Mouse (Mus musculus): ENCODE data around the gene Lpar6. TPM values are rescaled to one million over a fixed set of nuclear protein-coding genes. Genes with fewer than 3 reads are reported as not detected.

Gene Lpar6
- polyA plus RNA-seq, 1 experiment from 2014 or later, result 12.9 TPM

DNA sequence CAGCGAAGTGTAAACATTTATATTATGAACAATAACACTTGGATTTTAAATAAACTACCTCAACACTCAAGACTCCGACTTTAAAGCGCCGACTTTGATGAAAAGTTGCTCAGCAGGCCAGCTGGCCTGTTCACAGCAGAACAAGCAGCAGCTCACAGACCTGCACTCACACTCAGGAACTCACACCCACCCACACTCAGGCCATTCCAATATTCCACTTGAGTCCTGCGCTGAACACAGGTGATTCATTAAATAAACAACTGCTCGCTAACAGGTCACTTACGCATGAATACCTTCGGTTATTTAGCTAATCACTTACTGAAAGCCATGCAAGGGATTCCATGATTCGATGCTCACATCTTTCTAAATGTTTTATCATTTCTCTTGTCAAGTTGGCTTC, 24.5 kb downstream of the Lpar6 start:
- H3K4me1 ChIP-seq, result no peaks in the 10 kb centered on the region
- peaks cover 11% of the 10 kb centered on the region; the same call in 1 of the 2 replicates for H3K9me3 ChIP-seq (replicated peaks)
- H3K9ac ChIP-seq, result no peak overlapping the region
- no peak overlapping the region for H3K4me2 ChIP-seq (replicated peaks)
- ATAC-seq (ENCODE audit: low FRiP score), result no peak
- 96% methylated on average over 9 of the region's 9 CpGs for WGBS
- peaks cover 24% of the 10 kb centered on the region for H3K36me3 ChIP-seq
- no peaks in the 10 kb centered on the region for H3K27me3 ChIP-seq
- H3K4me3 ChIP-seq, result no peak overlapping the region
- no peak overlapping the region for H3K27ac ChIP-seq

DNA sequence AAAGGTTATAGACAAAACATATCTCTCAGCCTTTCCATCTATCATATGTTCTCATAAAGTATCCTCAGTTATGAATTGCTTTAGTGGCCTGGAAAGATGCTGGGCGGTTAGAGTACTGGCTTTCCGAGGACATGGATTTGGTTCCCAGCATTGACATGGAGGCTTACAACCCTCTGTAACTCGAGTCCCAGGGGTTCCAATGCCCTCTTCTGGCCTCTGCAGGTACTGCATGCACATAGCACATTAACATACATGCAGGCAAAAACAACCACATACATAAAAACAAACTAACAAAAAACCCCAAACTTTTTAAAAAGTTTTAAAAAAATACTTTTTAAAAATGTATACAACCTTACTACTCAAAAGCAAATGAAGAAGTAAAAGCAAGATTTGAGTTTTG, 28.5 kb downstream of the Lpar6 start:
- Histone ChIP-seq H3K27me3 (no peaks in the 10 kb centered on the region), H3K9me3 (replicated peaks) (peaks cover 11% of the 10 kb centered on the region; the same call in 1 of the 2 replicates), H3K9ac (no peak overlapping the region), H3K4me1 (no peaks in the 10 kb centered on the region), H3K27ac (no peak overlapping the region), H3K4me2 (replicated peaks) (no peak overlapping the region), H3K36me3 (peaks cover 39% of the 10 kb centered on the region), H3K4me3 (no peak overlapping the region)
- no peak for ATAC-seq (ENCODE audit: low FRiP score)
- 79% methylated on average over 3 of the region's 3 CpGs for WGBS

DNA sequence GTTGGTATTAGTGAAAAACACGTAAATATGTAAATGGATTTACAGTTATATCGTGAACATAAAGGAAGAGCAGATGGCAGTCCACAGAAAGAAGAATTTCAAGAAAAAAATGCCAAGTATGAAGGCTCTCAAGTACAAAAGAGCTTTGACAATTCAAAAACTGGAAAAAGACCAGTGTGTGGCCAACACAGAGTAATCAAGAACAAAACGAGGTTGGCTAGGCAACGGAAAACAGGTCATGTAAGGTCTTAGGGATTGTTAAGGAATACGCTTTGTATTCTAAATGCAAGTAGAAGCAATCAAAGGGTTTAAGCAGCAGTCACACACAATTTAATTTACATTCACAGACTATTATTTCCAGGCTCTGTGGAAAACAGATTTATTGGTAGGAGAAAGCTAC, 34.1 kb downstream of the Lpar6 start:
- Histone ChIP-seq H3K9me3 (replicated peaks) (no peaks in the 10 kb centered on the region), H3K4me1 (peaks cover 7% of the 10 kb centered on the region; the same call in 1 of the 2 replicates), H3K4me3 (no peak overlapping the region), H3K27me3 (no peaks in the 10 kb centered on the region), H3K9ac (no peak overlapping the region), H3K4me2 (replicated peaks) (no peak overlapping the region), H3K36me3 (peaks cover 20% of the 10 kb centered on the region; the same call in 1 of the 2 replicates), H3K27ac (no peak overlapping the region)
- ATAC-seq (ENCODE audit: low FRiP score), result no peak
- WGBS, result 47% methylated on average over 5 of the region's 5 CpGs

DNA sequence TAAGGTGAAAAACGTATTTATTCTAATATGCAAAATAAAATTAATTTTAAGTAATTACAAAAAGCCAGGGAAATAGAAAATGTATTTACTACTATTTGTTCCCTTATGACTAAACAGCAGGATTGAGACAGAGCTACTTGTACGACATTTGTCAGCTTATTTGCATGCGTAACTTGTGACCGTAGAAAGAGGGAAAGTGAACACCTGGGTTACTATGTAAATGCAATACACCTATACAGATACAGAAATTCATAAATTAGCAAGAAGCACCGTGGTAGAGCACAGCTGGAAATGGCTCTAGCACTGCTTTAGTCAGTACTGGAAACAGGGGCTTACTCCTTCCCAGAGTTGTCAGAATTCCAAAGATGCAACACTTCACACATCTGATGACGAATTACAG, 41.4 kb downstream of the Lpar6 start:
- ATAC-seq (ENCODE audit: low FRiP score), result no peak
- 90% methylated on average over 6 of the region's 6 CpGs for WGBS

DNA sequence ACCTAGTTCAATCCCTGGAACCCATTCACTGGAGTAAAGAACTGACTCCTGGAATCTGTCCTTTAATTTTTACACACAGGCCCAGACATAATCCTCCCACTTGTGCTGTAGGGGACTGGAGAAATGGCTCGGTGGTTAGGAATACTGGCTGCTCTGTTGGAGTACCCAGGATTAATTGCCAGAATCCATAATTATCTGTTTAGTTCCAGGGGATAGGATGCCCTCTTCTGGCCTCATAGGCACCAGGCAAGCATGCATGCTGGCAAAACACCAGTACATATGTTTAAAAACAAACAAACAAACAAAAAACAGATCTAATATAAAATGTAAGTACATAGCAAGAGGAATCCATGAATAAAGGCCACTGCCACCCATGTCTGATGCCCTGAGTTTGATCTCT, 43.3 kb downstream of the Lpar6 start:
- Histone ChIP-seq H3K27ac (no peak overlapping the region), H3K27me3 (no peaks in the 10 kb centered on the region), H3K36me3 (0 out of 2 replicates have a peak, but pooled peaks cover 2% of the 10 kb centered on the region), H3K4me1 (no peaks in the 10 kb centered on the region), H3K4me2 (replicated peaks) (no peak overlapping the region), H3K9me3 (replicated peaks) (no peaks in the 10 kb centered on the region), H3K9ac (no peak overlapping the region), H3K4me3 (no peak overlapping the region)
- ATAC-seq (ENCODE audit: low FRiP score), result no peak
- WGBS, result 12% methylated on average over 1 of the region's 1 CpGs

More for the DNA sequence above, 41.4 kb downstream of the Lpar6 start:
- no peaks in the 10 kb centered on the region for H3K4me1 ChIP-seq
- H3K4me3 ChIP-seq, result no peak overlapping the region
- no peak overlapping the region for H3K27ac ChIP-seq
- no peaks in the 10 kb centered on the region for H3K27me3 ChIP-seq
- 0 out of 2 replicates have a peak, but pooled peaks cover 5% of the 10 kb centered on the region for H3K36me3 ChIP-seq
- H3K4me2 ChIP-seq (replicated peaks), result no peak overlapping the region
- H3K9me3 ChIP-seq (replicated peaks), result no peaks in the 10 kb centered on the region
- H3K9ac ChIP-seq, result no peak overlapping the region

DNA sequence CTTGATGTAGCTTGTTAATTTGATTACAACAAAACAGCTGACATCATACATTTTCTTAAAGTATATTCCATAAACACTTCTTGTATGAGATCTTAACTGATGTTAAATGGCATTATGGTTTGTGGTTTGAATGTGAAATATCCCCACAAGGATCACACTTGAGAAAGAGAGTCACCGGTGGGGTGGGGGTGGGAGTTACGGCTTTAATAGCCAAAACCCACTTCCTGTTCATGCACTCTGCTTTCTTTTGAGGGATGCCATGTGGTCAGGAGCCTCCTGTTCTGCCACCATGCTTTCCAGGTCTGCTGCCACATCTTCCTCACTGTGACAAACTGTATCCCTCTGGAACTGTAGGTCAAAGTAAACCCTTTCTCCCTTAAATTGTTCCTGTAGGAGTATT, 52.2 kb downstream of the Lpar6 start:
- ATAC-seq (ENCODE audit: low FRiP score), result no peak
- WGBS, result 96% methylated on average over 2 of the region's 2 CpGs

DNA sequence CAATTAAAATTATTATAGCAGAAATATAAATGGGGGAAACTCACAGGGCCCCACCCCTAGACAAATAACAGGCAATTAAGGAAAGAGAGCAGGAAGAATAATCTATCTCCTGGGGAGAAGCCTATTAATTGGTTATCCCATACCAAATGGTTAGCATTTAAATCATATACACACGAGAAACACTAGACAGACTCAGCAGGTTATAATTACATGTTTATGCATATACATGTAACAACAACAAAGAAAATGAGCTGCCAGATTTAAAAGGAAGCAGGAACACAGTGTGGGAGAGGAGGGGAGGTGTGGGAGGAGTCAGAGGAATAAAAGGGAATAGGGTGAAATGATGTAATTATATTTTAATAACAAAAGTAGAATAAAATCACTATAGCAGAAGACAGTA, 54.7 kb downstream of the Lpar6 start:
- 59% methylated on average over 1 of the region's 1 CpGs for WGBS
- no peaks in the 10 kb centered on the region for H3K27me3 ChIP-seq

More for the DNA sequence above, 52.2 kb downstream of the Lpar6 start:
- Histone ChIP-seq H3K4me3 (no peak overlapping the region), H3K36me3 (0 out of 2 replicates have a peak, but pooled peaks cover 3% of the 10 kb centered on the region), H3K4me1 (no peaks in the 10 kb centered on the region), H3K9me3 (replicated peaks) (no peaks in the 10 kb centered on the region), H3K27me3 (no peaks in the 10 kb centered on the region), H3K27ac (no peak overlapping the region), H3K4me2 (replicated peaks) (no peak overlapping the region), H3K9ac (no peak overlapping the region)

More for the DNA sequence above, 54.7 kb downstream of the Lpar6 start:
- no peak for ATAC-seq (ENCODE audit: low FRiP score)
- no peak overlapping the region for H3K9ac ChIP-seq
- H3K4me1 ChIP-seq, result no peaks in the 10 kb centered on the region
- H3K4me2 ChIP-seq (replicated peaks), result no peak overlapping the region
- H3K27ac ChIP-seq, result no peak overlapping the region
- H3K9me3 ChIP-seq (replicated peaks), result no peaks in the 10 kb centered on the region
- H3K4me3 ChIP-seq, result no peak overlapping the region
- H3K36me3 ChIP-seq, result 0 out of 2 replicates have a peak, but pooled peaks cover 3% of the 10 kb centered on the region

MicroRNA genes within 50 kb of the gene (microRNA counts, 519-probe panel; counts per million panel counts)
- microRNA mmu-miR-687, result 470 counts per million, percentile 58 among the panel's probes with 10 or more counts

Small RNAs within 50 kb of the gene (microRNA-seq; reads per million reads assigned to microRNA genes)
- not detected for gene Mir687

Other genes with a start within 250 kb of the Lpar6 start
- not detected in 2 replicates for gene Cysltr2, start 188.8 kb upstream of the Lpar6 start, polyA plus RNA-seq (2016; fragmentation: Nextera tagmentation; extraction: Ambion mirVana)
- 124 and 127 TPM in 2 replicates for gene Rcbtb2, start 114.9 kb upstream of the Lpar6 start, polyA plus RNA-seq (2016; fragmentation: Nextera tagmentation; extraction: Ambion mirVana)
- gene Rb1, start 87.9 kb downstream of the Lpar6 start, polyA plus RNA-seq (2016; fragmentation: Nextera tagmentation; extraction: Ambion mirVana), result 34.2 and 36.4 TPM in 2 replicates
- 462 and 486 TPM in 2 replicates for gene Itm2b, start 147.4 kb downstream of the Lpar6 start, polyA plus RNA-seq (2016; fragmentation: Nextera tagmentation; extraction: Ambion mirVana)